Mouse (Mus musculus) R1 (cell line): Measurements from ENCODE around the gene Wdr90.
"Not testable (repeated sequence)": the region's sequence is repeated elsewhere in the genome, so short reads cannot be mapped to it uniquely, and the experiment has no call there.

Experiments
- DNase-seq: peaks from one replicate; pipeline ENCODE4 v3.0.0-alpha.2; 2018; ENCODE audit warnings: low read depth, low spot score

Gene Wdr90

GRCm38 (mm10) chr17:25877741-25878610 is 16.7 kb upstream of the Wdr90 start:
- no peak for DNase-seq

DNA sequence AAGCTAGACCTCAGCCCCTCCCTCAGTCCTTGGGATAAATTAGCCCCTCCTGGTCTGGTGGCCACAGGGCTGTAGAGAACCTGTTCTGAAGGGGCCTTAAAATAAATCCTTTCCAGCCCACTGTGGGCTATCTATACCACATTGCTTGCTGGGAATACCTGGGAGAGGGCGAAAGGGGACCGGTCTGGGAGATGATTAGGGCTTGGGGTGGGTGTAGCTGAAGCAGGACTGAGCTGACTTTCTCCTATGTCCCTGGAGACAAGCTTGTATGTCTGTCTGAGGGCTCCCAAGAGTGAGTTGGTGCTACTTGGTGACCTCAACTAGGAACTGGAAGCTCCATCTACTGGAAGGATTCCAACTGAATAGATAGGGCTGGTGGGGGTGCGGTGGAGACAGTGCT is 15.7 kb upstream of the Wdr90 start:
- DNase-seq: no peak

GRCm38 (mm10) chr17:25876347-25876915 is 15.1 kb upstream of the Wdr90 start:
- no peak for DNase-seq

DNA sequence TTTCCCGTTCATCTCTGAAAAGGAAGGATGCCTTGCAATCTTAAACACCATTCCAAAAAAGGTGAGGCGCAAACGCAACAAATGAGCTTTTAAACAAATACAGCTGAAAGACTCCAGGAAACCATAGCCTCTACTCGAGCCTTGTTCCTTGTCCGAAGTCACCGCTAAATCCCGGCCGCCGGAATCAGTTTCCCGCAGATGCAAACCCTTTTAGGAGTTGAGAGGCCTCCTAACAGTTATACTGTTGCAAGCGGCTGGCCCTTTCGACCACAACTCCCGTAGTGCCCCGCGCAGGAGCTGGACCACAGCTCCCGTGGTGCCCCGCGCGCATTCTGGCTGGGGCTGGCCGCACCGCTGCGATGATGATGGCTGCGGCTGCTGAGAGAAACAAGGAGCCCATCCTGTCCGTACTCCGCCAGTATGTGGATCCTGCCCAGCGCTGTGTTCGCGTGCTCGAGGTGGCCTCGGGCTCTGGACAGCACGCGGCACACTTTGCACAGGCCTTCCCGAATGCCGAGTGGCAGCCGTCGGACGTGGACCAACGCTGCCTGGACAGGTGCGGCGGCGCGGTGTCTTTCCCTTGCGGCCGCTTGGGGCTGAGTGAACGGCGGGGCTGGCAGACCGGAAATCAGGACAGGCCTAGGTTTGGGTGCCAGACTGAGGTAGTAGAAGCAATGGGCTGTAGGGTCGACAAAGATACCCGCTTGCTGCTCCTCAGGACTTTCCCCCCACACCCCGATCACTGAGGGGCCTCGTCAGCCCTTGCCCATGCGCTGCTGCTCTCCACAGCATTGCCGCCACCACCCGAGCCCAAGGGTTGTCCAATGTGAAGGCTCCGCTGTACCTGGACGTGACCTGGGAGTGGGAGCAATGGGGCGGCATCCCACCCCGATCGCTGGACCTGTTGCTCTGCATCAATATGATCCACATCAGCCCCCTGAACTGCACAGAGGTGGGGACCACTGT is 14.2 kb upstream of the Wdr90 start:
- no peak for DNase-seq

GRCm38 (mm10) chr17:25874721-25875170 is 13.4 kb upstream of the Wdr90 start, which contains the start of gene Mettl26:
Gene Mettl26 (plus strand): TSS chr17:25875074.
- DNase-seq: peak; percentile 89

- DNase-seq: no peak
Measured at GRCm38 (mm10) chr17:25874148-25874720, 12.9 kb upstream of the Wdr90 start.

DNA sequence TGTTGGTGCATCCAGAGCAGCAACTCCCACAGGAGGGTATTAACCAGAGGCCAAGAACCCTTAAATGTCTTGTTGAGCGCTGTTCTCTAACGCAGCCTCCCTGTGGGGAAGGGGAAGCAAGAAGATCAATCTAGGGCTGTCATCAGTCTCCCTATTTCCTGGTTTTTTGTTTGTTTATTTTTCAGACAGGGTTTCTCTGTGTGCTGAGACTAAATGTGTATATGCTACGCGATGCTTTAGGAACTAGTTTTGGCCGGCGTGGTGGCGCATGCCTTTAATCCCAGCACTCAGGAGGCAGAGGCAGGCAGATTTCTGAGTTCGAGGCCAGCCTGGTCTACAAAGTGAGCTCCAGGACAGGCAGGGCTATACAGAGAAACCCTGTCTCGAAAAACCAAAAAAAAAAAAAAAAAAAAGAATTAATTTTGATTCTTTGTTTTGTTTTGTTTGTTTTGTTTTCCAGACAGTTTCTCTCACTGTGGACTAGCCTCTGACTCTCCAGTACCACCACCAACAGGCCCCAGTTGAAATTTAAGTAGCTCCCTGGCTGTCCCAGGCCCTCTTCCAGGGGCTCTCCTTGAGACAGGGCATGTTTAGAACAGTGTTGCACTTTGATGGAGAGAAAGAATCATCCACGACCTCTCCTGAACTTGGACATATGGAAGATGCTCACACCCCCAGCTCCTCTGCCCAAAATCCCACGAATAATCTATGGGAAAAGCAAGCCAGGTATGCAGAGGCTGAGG is 12.3 kb upstream of the Wdr90 start:
- DNase-seq: no peak

DNA sequence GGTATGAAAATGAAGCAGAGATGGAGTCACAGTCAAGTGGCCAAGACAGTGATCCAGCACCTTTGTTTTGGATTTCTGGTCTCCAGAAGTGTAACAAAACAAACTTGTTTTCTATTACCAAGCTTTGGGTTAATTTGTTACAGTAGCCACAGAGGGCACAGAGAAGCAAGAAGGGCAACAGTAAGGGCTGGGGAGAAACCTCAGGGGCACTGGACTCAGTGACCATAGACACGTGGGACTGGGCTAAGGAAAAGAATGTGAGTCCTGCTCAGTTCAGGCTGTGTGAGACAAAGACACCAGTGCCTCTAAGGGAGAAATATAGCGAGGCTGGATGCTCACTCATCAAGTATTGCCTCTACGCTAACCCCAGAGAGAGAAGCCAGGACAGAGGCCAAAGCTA is 11.4 kb upstream of the Wdr90 start:
- DNase-seq: no peak

- DNase-seq: not testable (repeated sequence)
Measured at GRCm38 (mm10) chr17:25871566-25871965, 10.3 kb upstream of the Wdr90 start.

DNA sequence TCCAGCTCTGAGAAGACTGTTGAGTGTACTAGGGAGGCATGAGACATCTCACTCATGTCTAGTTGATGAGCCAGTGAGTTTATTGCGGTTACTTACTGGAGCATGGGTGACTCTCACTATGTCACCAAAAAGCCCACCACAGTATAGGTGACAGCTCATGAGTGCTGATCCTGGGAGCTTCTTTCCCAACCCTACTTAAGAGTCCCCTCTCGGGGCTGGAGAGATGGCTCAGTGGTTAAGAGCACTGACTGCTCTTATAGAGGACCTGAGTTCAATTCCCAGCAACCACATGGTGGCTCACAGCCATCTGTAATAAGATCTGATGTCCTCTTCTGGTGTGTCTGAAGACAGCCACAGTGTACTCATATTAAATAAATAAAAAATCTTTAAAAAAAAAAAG is 8.7 kb upstream of the Wdr90 start:
- DNase-seq: no peak

GRCm38 (mm10) chr17:25869498-25869897 is 8.2 kb upstream of the Wdr90 start:
- DNase-seq: no peak

DNA sequence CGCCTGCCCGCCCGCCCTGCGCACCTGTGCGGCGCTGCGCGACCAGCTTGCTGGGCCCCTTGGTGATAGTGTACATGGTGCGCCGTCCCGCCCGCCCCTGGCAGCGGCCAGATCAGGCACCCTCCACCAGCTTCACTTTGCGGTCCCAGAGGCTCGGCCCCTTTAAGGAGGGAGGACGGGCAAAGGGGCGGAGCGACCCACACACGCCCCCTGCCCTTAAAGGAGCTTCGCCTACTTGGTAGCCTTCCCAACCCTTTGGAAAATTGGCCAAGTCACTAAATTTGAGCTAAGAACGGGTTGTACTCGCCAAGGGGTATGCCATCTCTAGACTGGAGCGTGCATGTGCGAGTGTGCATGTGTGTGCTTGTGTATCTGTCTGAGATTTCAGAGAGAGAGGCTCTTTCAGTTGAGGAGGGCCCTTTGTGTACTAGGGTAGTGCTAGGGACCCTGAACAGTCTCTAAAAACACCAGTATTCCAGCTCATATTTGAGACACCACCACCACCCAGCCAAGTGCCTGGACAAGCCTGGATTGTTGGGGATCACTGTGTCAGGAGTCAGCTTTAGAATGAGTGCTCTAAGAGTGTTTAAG is 7.4 kb upstream of the Wdr90 start, which contains the start of gene Mcrip2:
Gene Mcrip2, minus strand, starts transcription at position 164 of the 591 bp plus-strand sequence.
- peak; percentile 92 for DNase-seq

GRCm38 (mm10) chr17:25867836-25868600 is 6.7 kb upstream of the Wdr90 start:
- no peak for DNase-seq

- peak; percentile 61 for DNase-seq
Measured at GRCm38 (mm10) chr17:25867509-25867835, 6.2 kb upstream of the Wdr90 start.

DNA sequence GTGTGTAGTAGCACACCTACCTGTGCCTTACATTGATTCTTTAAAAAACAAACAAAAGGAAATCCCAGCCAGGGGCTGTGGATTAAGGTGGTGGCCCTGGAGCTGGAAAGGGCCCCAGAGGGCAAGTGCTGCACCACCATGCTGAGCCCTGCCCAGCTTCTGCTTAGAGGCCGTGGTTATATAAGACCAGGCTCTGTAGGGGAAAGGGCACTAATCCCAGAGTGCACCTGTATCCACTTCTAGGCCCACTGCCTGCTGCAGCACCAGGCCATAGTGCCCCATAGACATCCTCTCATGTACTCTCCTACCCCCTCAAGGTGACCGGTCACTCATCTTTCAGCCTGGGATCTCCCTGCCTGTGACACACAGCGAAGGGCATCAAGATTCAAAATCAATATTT is 4.9 kb upstream of the Wdr90 start:
- DNase-seq: no peak

GRCm38 (mm10) chr17:25865288-25865687 is 4.0 kb upstream of the Wdr90 start:
- no peak for DNase-seq

- no peak for DNase-seq
Measured at GRCm38 (mm10) chr17:25864311-25864710, 3.0 kb upstream of the Wdr90 start.

DNA sequence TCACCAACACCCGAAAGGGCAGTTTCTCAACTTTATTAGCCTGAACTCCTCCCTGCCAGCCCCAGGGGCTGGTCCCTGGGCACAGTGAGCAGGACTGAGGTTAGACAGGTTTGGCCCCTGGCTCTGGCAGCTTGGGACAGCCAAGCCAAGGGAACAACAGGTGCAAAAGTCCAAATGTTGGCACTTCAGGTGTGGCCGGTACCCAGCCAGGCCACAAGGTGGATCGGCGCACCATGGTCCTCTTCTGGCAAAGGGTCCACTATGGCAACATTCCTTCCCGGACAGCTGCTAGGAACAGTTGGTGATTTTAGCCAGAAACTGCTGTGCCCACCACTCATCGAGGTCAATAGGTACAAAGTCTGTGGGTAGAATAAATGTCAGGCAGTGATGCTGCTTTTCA is 2.4 kb upstream of the Wdr90 start:
- DNase-seq: no peak

GRCm38 (mm10) chr17:25861704-25862612 is 657 bp upstream of the Wdr90 start:
- DNase-seq: no peak
